Mouse (Mus musculus) fat pad, adult 2 months (tissue): ENCODE data around the gene Gm13040.
"Not testable (repeated sequence)": the region's sequence is repeated elsewhere in the genome, so short reads cannot be mapped to it uniquely, and the experiment has no call there.

Source experiments
- DNase-seq: peaks from one replicate; pipeline ENCODE4 v3.0.0-alpha.2; 2011; ENCODE audit warnings: low read depth, low spot score; ENCODE audit errors: extremely low read depth

Gene Gm13040

DNA sequence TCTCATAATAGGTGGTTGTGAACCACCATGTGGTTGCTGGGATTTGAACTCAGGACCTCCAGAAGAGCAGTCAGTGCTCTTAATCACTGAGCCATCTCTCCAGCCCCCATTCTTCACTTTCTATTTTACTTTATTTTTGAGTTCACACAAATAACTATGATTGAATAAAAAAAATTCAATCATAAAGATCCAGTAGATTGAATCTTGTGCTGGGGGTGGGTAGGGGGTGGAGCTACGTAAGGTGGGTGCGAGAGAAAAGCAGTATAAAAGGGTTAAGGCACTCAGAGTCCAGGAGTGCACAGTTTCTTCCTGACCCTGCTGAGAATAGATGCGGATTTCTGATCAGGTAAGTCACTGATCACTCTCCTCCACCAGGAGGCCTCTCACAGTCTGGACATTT, at the start of gene Gm13040:
Gene Gm13040 (plus strand): TSS at position 301 of the 400 bp plus-strand sequence.
- not testable (repeated sequence) for DNase-seq

GRCm38 (mm10) chr4:143511043-143511442, 24.7 kb upstream of the Gm13040 start, which contains the start of gene Gm13043:
Gene Gm13043, plus strand, starts transcription at chr4:143511343.
- no peak for DNase-seq

- not testable (repeated sequence) for DNase-seq
Measured at GRCm38 (mm10) chr4:143551400-143551799, 15.6 kb downstream of the Gm13040 start, which contains the start of the genes BC080695 and Gm13057. Gene BC080695, plus strand, starts transcription at chr4:143551700. Gene Gm13057, plus strand, starts transcription at chr4:143551709.
